ENCODE assay signal across 17 mouse cellular contexts in the genomic region with DNA sequence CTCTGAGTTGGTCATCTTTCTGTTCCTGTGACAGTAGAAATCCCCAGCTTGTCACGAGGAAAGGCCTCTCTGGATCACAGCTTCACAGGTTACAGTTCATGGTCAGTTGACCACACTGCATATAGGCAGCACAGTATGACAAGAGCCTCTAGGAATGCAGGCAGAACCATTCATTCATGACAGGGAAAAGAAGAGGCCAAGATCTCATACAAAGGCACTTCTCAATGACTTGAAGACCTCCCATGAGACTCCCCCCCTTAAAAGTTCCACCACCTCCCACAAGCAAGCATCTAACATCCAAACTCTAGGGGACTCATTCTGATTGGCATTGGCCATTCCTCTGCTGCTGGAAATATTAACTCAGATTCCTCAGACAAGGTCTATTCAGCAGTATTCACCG. TPM values are rescaled to one million over a fixed set of nuclear protein-coding genes. Genes with fewer than 3 reads are reported as not detected.
DNase-seq lines count a peak whose midpoint lies in the region; ATAC-seq and TF ChIP-seq lines count a peak whose summit lies in the region.
"Had no signal": no experiment of that assay in that cellular context is flagged by ENCODE, and none has a peak within 500 bp of the region (broad histone marks: within the 10 kb centered on the region; RNA-seq: fewer than 3 reads in every experiment).

No protein-coding gene starts in this region.

- H3K27me3 ChIP-seq in hindbrain, embryonic 10.5 days (ENCODE audit: insufficient read depth, poor library complexity, severe bottlenecking), result no peaks in the 10 kb centered on the region
- H3K27me3 ChIP-seq in hindbrain, embryonic 13.5 days, result no peaks in the 10 kb centered on the region
- H3K27me3 ChIP-seq in limb, embryonic 14.5 days (ENCODE audit: control insufficient read depth, insufficient read depth, low read length), result no peaks in the 10 kb centered on the region
- H3K27me3 ChIP-seq: forebrain, embryonic 12.5 days had no signal

- peaks cover 24% of the 10 kb centered on the region for H3K4me1 ChIP-seq in hindbrain, embryonic 10.5 days (replicated peaks)
- no peaks in the 10 kb centered on the region; the same call in 1 of the 2 replicates for H3K4me1 ChIP-seq in hindbrain, embryonic 13.5 days (replicated peaks)
- H3K4me1 ChIP-seq in limb, embryonic 14.5 days (ENCODE audit: control insufficient read depth, insufficient read depth, low read length), result peaks cover 29% of the 10 kb centered on the region

- no peak overlapping the region for H3K4me2 ChIP-seq in hindbrain, embryonic 13.5 days
- H3K4me2 ChIP-seq in limb, embryonic 14.5 days (replicated peaks; ENCODE audit: low read depth, low read length, severe bottlenecking), result no peak overlapping the region
- H3K4me2 ChIP-seq: forebrain, embryonic 12.5 days; lung, embryonic 14.5 days had no signal

- H3K9me3 ChIP-seq in hindbrain, embryonic 10.5 days, result no peaks in the 10 kb centered on the region
- no peaks in the 10 kb centered on the region for H3K9me3 ChIP-seq in hindbrain, embryonic 13.5 days
- no peaks in the 10 kb centered on the region for H3K9me3 ChIP-seq in limb, embryonic 14.5 days (ENCODE audit: control insufficient read depth, low read length)
- H3K9me3 ChIP-seq: forebrain, embryonic 12.5 days had no signal

- no peak for TF ChIP-seq CTCF in brain, embryonic 14.5 days (IDR thresholded peaks at IDR 0.05; ENCODE audit: borderline replicate concordance, extremely low read depth, insufficient read depth, insufficient read length)

- DNase-seq in hindbrain, embryonic 10.5 days (ENCODE audit: low spot score), result no peak
- peak; percentile 96 for DNase-seq in 3T3-L1 (ENCODE audit: low read depth, low spot score)
- peak; percentile 6 for DNase-seq in brain, embryonic 14.5 days (ENCODE audit: low read depth)
- no peak for DNase-seq in limb, embryonic 14.5 days (ENCODE audit: low spot score)
- no peak for DNase-seq in embryo, embryonic 11 days
- no peak for DNase-seq in left cerebral cortex, adult 11 months (ENCODE audit: low spot score)
- DNase-seq: cerebellum, adult 9-11 months; right cerebral cortex, adult 18-20 months; thymus, adult 18-20 months had no signal

- no peak overlapping the region for H3K4me3 ChIP-seq in hindbrain, embryonic 10.5 days
- H3K4me3 ChIP-seq in hindbrain, embryonic 13.5 days, result no peak overlapping the region
- H3K4me3 ChIP-seq in limb, embryonic 14.5 days (replicated peaks; ENCODE audit: low read length), result no peak overlapping the region
- H3K4me3 ChIP-seq: forebrain, embryonic 12.5 days had no signal

- TF ChIP-seq POLR2A in brain, embryonic 14.5 days (IDR thresholded peaks at IDR 0.05; ENCODE audit: borderline replicate concordance, extremely low read depth, insufficient read depth, insufficient read length, poor library complexity, severe bottlenecking), result no peak
- TF ChIP-seq POLR2A in limb, embryonic 14.5 days (IDR thresholded peaks at IDR 0.05; ENCODE audit: borderline replicate concordance, extremely low read depth, insufficient read depth, insufficient read length), result no peak

- peak overlapping the region; percentile 50; the same call in 1 of the 2 replicates for H3K27ac ChIP-seq in hindbrain, embryonic 10.5 days
- no peak overlapping the region for H3K27ac ChIP-seq in hindbrain, embryonic 13.5 days
- H3K27ac ChIP-seq in limb, embryonic 14.5 days (replicated peaks; ENCODE audit: low read depth, low read length), result peak overlapping the region; percentile 85

- no peak for ATAC-seq in hindbrain, embryonic 13.5 days (ENCODE audit: low FRiP score)
- ATAC-seq in limb, embryonic 14.5 days (ENCODE audit: low FRiP score, low read depth), result no peak
- ATAC-seq: CD4-positive, CD25-positive, alpha-beta regulatory T cell, adult 4 months had no signal

- H3K36me3 ChIP-seq in hindbrain, embryonic 10.5 days, result no peaks in the 10 kb centered on the region
- H3K36me3 ChIP-seq in hindbrain, embryonic 13.5 days, result no peaks in the 10 kb centered on the region
- H3K36me3 ChIP-seq in limb, embryonic 14.5 days (ENCODE audit: control insufficient read depth, insufficient read depth, low read length), result no peaks in the 10 kb centered on the region
- H3K36me3 ChIP-seq: forebrain, embryonic 12.5 days had no signal

- H3K9ac ChIP-seq in hindbrain, embryonic 13.5 days, result no peak overlapping the region
- H3K9ac ChIP-seq in limb, embryonic 14.5 days (ENCODE audit: low read depth, low read length, severe bottlenecking), result no peak overlapping the region
- H3K9ac ChIP-seq: forebrain, embryonic 12.5 days; lung, embryonic 14.5 days had no signal

- 60% methylated on average over 2 of the region's 2 CpGs for WGBS in hindbrain, embryonic 10.5 days
- WGBS in hindbrain, embryonic 13.5 days, result 61% methylated on average over 2 of the region's 2 CpGs
- WGBS in limb, embryonic 14.5 days, result 66% methylated on average over 2 of the region's 2 CpGs

RNA-seq across cellular contexts. Expression of a gene that starts 9.8 kb away (rescaled TPM):
- polyA plus RNA-seq in hindbrain, embryonic 10.5 days (2016; fragmentation: Nextera tagmentation; extraction: Ambion mirVana), result 5.8 and 8.4 TPM in 2 replicates
- 10.5 and 11.2 TPM in 2 replicates for polyA plus RNA-seq in hindbrain, embryonic 13.5 days (2015; fragmentation: Nextera tagmentation; extraction: Ambion mirVana)
- polyA plus RNA-seq in brain, embryonic 14.5 days (2012; rRNA removed), result 22.9 and 24.0 TPM in 2 replicates
- 15.1 and 18.0 TPM in 2 replicates for polyA plus RNA-seq in limb, embryonic 14.5 days (2012; rRNA removed)
- 12.4 and 13.5 TPM in 2 replicates for polyA plus RNA-seq in limb, embryonic 14.5 days (2014; fragmentation: Nextera tagmentation; extraction: Ambion mirVana)

RNA-seq across cellular contexts. Expression of a gene that starts 26.4 kb away (rescaled TPM):
- polyA plus RNA-seq in hindbrain, embryonic 10.5 days (2016; fragmentation: Nextera tagmentation; extraction: Ambion mirVana), result not detected in 2 replicates
- not detected in 2 replicates for polyA plus RNA-seq in hindbrain, embryonic 13.5 days (2015; fragmentation: Nextera tagmentation; extraction: Ambion mirVana)
- 0.03 TPM in 1 of 2 replicates, not detected in the other for polyA plus RNA-seq in brain, embryonic 14.5 days (2012; rRNA removed)
- polyA plus RNA-seq in limb, embryonic 14.5 days (2012; rRNA removed), result 0.04 and 0.06 TPM in 2 replicates
- polyA plus RNA-seq in limb, embryonic 14.5 days (2014; fragmentation: Nextera tagmentation; extraction: Ambion mirVana), result 0.08 and 0.12 TPM in 2 replicates
- polyA plus RNA-seq: CD4-positive, CD25-positive, alpha-beta regulatory T cell, adult 4 months; forebrain, embryonic 12.5 days; intestine, embryonic 14.5 days; lung, embryonic 14.5 days; midbrain, embryonic 16.5 days; neural tube, embryonic 14.5 days had no signal

RNA-seq across cellular contexts. Expression of a gene that starts 34.5 kb away (rescaled TPM):
- polyA plus RNA-seq in hindbrain, embryonic 10.5 days (2016; fragmentation: Nextera tagmentation; extraction: Ambion mirVana), result not detected in 2 replicates
- polyA plus RNA-seq in hindbrain, embryonic 13.5 days (2015; fragmentation: Nextera tagmentation; extraction: Ambion mirVana), result 0.12 and 0.17 TPM in 2 replicates
- polyA plus RNA-seq in brain, embryonic 14.5 days (2012; rRNA removed), result 0.06 and 0.34 TPM in 2 replicates
- 0.59 and 1.4 TPM in 2 replicates for polyA plus RNA-seq in limb, embryonic 14.5 days (2012; rRNA removed)
- polyA plus RNA-seq in limb, embryonic 14.5 days (2014; fragmentation: Nextera tagmentation; extraction: Ambion mirVana), result 0.91 and 0.94 TPM in 2 replicates
- polyA plus RNA-seq: CD4-positive, CD25-positive, alpha-beta regulatory T cell, adult 4 months; forebrain, embryonic 12.5 days; limb, embryonic 11.5 days; lung, embryonic 14.5 days had no signal

RNA-seq across cellular contexts. Expression of a gene that starts 58.4 kb away (rescaled TPM):
- polyA plus RNA-seq in hindbrain, embryonic 10.5 days (2016; fragmentation: Nextera tagmentation; extraction: Ambion mirVana), result not detected in 2 replicates
- polyA plus RNA-seq in hindbrain, embryonic 13.5 days (2015; fragmentation: Nextera tagmentation; extraction: Ambion mirVana), result not detected in 2 replicates
- polyA plus RNA-seq in brain, embryonic 14.5 days (2012; rRNA removed), result not detected in 2 replicates
- not detected in 2 replicates for polyA plus RNA-seq in limb, embryonic 14.5 days (2012; rRNA removed)
- not detected in 2 replicates for polyA plus RNA-seq in limb, embryonic 14.5 days (2014; fragmentation: Nextera tagmentation; extraction: Ambion mirVana)
- polyA plus RNA-seq: CD4-positive, CD25-positive, alpha-beta regulatory T cell, adult 4 months; forebrain, embryonic 12.5 days; intestine, embryonic 14.5 days; limb, embryonic 11.5 days; lung, embryonic 14.5 days; midbrain, embryonic 16.5 days; neural tube, embryonic 14.5 days had no signal

Comparison
In these comparisons a context has a peak if more than half of its experiments do, and no peak if none do; other contexts are left out.
1. DNase-seq: peak in 3T3-L1 (single experiment) and brain, embryonic 14.5 days (single experiment); none in hindbrain, embryonic 10.5 days (single experiment), limb, embryonic 14.5 days (single experiment), embryo, embryonic 11 days (single experiment) and left cerebral cortex, adult 11 months (single experiment).